Mouse (Mus musculus): ENCODE data around the gene Igfbp4.

DNA sequence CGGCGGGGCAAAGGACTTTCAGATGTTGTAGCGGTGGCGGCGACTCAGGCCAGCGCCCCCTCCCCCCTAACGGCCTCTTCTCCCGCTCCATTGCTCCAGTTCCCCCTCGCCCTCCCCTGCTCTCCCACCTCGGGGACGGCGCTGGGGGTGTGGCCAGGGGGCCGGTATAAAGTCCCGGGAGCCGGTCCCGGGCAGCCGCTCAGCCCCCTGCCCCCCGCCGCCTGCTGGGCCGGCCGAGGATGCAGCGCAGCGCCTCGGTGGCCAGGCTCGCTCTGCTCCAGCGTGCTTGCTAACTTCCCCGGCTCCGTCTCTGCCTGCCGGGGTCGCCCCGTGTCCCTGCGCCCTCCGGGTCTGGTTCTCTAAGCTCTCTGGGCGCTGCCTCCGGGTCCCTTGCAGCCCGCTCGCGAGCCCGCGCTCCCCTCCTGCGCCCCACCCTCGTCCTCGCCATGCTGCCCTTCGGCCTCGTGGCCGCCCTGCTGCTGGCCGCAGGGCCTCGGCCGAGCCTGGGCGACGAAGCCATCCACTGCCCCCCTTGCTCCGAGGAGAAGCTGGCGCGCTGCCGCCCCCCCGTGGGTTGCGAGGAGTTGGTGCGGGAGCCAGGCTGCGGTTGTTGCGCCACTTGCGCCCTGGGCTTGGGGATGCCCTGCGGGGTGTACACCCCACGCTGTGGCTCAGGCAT is at the start of gene Igfbp4:
- TF ChIP-seq CTCF (IDR thresholded peaks at IDR 0.05; ENCODE audit: low read depth) (no peak), EP300 (IDR thresholded peaks at IDR 0.05; ENCODE audit: low read depth) (no peak)

Data from liver, postnatal 0 days (tissue).